Mouse (Mus musculus) hindbrain, postnatal 0 days (tissue): ENCODE results near the gene Bcl2l13. TPM values are rescaled to one million over a fixed set of nuclear protein-coding genes. Genes with fewer than 3 reads are reported as not detected.
"Not testable (repeated sequence)": the region's sequence is repeated elsewhere in the genome, so short reads cannot be mapped to it uniquely, and the experiment has no call there.

Experiments
- ATAC-seq: fragments of 200-750 bp; cut with Nextera tagmentation; 2 replicates; pipeline ENCODE4 v1.8.0; 2017; ENCODE audit warnings: mild to moderate bottlenecking, moderate TSS enrichment, moderate library complexity
- DNase-seq: peaks from one replicate; pipeline ENCODE4 v3.0.0-alpha.2; 2015; ENCODE audit warnings: low spot score
- H3K27ac ChIP-seq: fragments of 300-500 bp; sonication (generic); 2 replicates; pipeline ENCODE4 v1.5.1; 2014; ENCODE audit warnings: mild to moderate bottlenecking
- H3K27me3 ChIP-seq: fragments of 300-500 bp; sonication (generic); 2 replicates; pipeline ENCODE4 v1.6.1; 2014; ENCODE audit warnings: low read length, mixed read lengths; ENCODE audit not compliant: insufficient read depth
- H3K36me3 ChIP-seq: fragments of 300-500 bp; sonication (generic); 2 replicates; pipeline ENCODE4 v1.6.1; 2014; ENCODE audit warnings: low read length, mixed read lengths; ENCODE audit not compliant: insufficient read depth
- H3K4me1 ChIP-seq: fragments of 300-500 bp; sonication (generic); 2 replicates; pipeline ENCODE4 v1.6.1; 2014; ENCODE audit warnings: antibody characterized with exemption, low read length, mixed read lengths; ENCODE audit not compliant: insufficient read depth
- H3K4me2 ChIP-seq: fragments of 300-500 bp; sonication (generic); 2 replicates; pipeline ENCODE4 v1.6.1; 2014; ENCODE audit warnings: low read depth, mild to moderate bottlenecking, low read length, moderate library complexity, mixed read lengths
- H3K4me3 ChIP-seq: fragments of 300-500 bp; sonication (generic); 2 replicates; pipeline ENCODE4 v1.5.1; 2014; ENCODE audit warnings: low read length
- H3K9ac ChIP-seq: fragments of 300-500 bp; sonication (generic); replicated peaks from 2 replicates; pipeline ENCODE4 v1.6.1; 2014; ENCODE audit warnings: mild to moderate bottlenecking, low read length, moderate library complexity, mixed read lengths
- H3K9me3 ChIP-seq: fragments of 300-500 bp; sonication (generic); 2 replicates; pipeline ENCODE4 v1.6.1; 2016; ENCODE audit warnings: low read length, mixed read lengths
- CTCF ChIP-seq: IDR thresholded peaks from 2 replicates; pipeline ENCODE4 v1.5.1; 2016; ENCODE audit warnings: antibody characterized with exemption, control low read depth, low read depth
- WGBS: fragments of 180-500 bp; shearing (Covaris S2); extraction: QIAGEN DNeasy Blood & Tissue Kit; methylation state at CpG from one replicate; pipeline ENCODE4 v1.1.7; 2014; 5-methylcytosine and 5-hydroxymethylcytosine counted together
- polyA plus RNA-seq: library from polyadenylated mRNA; unstranded; fragments of >200 nt; fragmentation: Nextera tagmentation; extraction: Ambion mirVana; gene quantifications from 2 replicates; pipeline ENCODE4 v1.2.1, GENCODE M21; 2015
- total RNA-seq: library from RNA; depleted of rRNA; stranded (reverse); fragments of >200 nt; gene quantifications from 2 replicates; pipeline ENCODE4 v1.2.3, GENCODE M21; 2014

Gene Bcl2l13
- total and polyA plus RNA-seq, 2 experiments from 2014 or later, result 25.5 to 177 TPM

- no peak overlapping the region for H3K4me2 ChIP-seq
- H3K27me3 ChIP-seq, result no peaks in the 10 kb centered on the region
- H3K9ac ChIP-seq, result no peak overlapping the region
- no peak overlapping the region for H3K4me3 ChIP-seq
- H3K4me1 ChIP-seq, result 0 out of 2 replicates have a peak, but pooled peaks cover 5% of the 10 kb centered on the region
- H3K36me3 ChIP-seq, result no peaks in the 10 kb centered on the region
- H3K9me3 ChIP-seq, result no peaks in the 10 kb centered on the region
- no peak for DNase-seq
- H3K27ac ChIP-seq, result no peak overlapping the region
- no peak for ATAC-seq
- TF ChIP-seq CTCF, result no peak
- 75% methylated on average over 4 of the region's 4 CpGs for WGBS
Measured at GRCm38 (mm10) chr6:120914533-120914910, 78.5 kb downstream of the Bcl2l13 start.

- no peak overlapping the region for H3K4me3 ChIP-seq
- H3K4me2 ChIP-seq, result peak overlapping the region; percentile 92; the same call in 1 of the 2 replicates
- H3K9ac ChIP-seq, result no peak overlapping the region
- H3K27me3 ChIP-seq, result no peaks in the 10 kb centered on the region
- peak; percentile 60 for TF ChIP-seq CTCF
- H3K4me1 ChIP-seq, result 0 out of 2 replicates have a peak, but pooled peaks cover 5% of the 10 kb centered on the region
- H3K27ac ChIP-seq, result no peak overlapping the region
- H3K36me3 ChIP-seq, result no peaks in the 10 kb centered on the region
- 46% methylated on average over 9 of the region's 9 CpGs for WGBS
- ATAC-seq (peak; percentile 50), DNase-seq (peak; percentile 50)
- no peaks in the 10 kb centered on the region for H3K9me3 ChIP-seq
Measured at GRCm38 (mm10) chr6:120914911-120915648, 79.1 kb downstream of the Bcl2l13 start.

- Histone ChIP-seq H3K9ac (no peak overlapping the region), H3K9me3 (no peaks in the 10 kb centered on the region), H3K4me3 (peak overlapping the region; percentile 68; the same call in 1 of the 2 replicates), H3K36me3 (no peaks in the 10 kb centered on the region), H3K27me3 (no peaks in the 10 kb centered on the region), H3K4me2 (peak overlapping the region; percentile 92), H3K4me1 (0 out of 2 replicates have a peak, but pooled peaks cover 5% of the 10 kb centered on the region), H3K27ac (no peak overlapping the region)
- DNase-seq (no peak), ATAC-seq (peak; percentile 1; the same call in 1 of the 2 replicates)
- WGBS, result 47% methylated on average over 2 of the region's 2 CpGs
- no peak for TF ChIP-seq CTCF
Measured at GRCm38 (mm10) chr6:120915649-120915975, 79.6 kb downstream of the Bcl2l13 start.

GRCm38 (mm10) chr6:120916074-120916971, 80.3 kb downstream of the Bcl2l13 start, which contains the start of gene Bid:
Gene Bid, minus strand, starts transcription at chr6:120916853.
- WGBS, result 1% methylated on average over 67 of the region's 67 CpGs
- Histone ChIP-seq H3K27me3 (no peaks in the 10 kb centered on the region), H3K4me1 (0 out of 2 replicates have a peak, but pooled peaks cover 5% of the 10 kb centered on the region), H3K36me3 (no peaks in the 10 kb centered on the region), H3K4me2 (peak within 1 kb of the TSS; percentile 92), H3K9me3 (no peaks in the 10 kb centered on the region), H3K9ac (peak within 1 kb of the TSS; percentile 74), H3K4me3 (peak within 1 kb of the TSS; percentile 68), H3K27ac (peak within 1 kb of the TSS; percentile 65; the same call in 1 of the 2 replicates)
- DNase-seq (peak; percentile 83), ATAC-seq (peak; percentile 91)
- no peak for TF ChIP-seq CTCF

GRCm38 (mm10) chr6:120916972-120917881, 81.2 kb downstream of the Bcl2l13 start:
- peak overlapping the region; percentile 65; the same call in 1 of the 2 replicates for H3K27ac ChIP-seq
- H3K4me2 ChIP-seq, result peak overlapping the region; percentile 92
- H3K9ac ChIP-seq, result peak overlapping the region; percentile 74
- peak overlapping the region; percentile 68 for H3K4me3 ChIP-seq
- H3K9me3 ChIP-seq, H3K36me3 ChIP-seq, H3K4me1 ChIP-seq, H3K27me3 ChIP-seq, DNase-seq, ATAC-seq: not testable (repeated sequence)
- WGBS, result 33% methylated on average over 10 of the region's 14 CpGs

GRCm38 (mm10) chr6:120917975-120918374, 82.0 kb downstream of the Bcl2l13 start:
- DNase-seq (no peak), ATAC-seq (no peak)
- Histone ChIP-seq H3K36me3 (no peaks in the 10 kb centered on the region), H3K27me3 (no peaks in the 10 kb centered on the region), H3K4me1 (0 out of 2 replicates have a peak, but pooled peaks cover 5% of the 10 kb centered on the region), H3K4me3 (no peak overlapping the region), H3K4me2 (no peak overlapping the region), H3K9ac (no peak overlapping the region), H3K27ac (no peak overlapping the region), H3K9me3 (no peaks in the 10 kb centered on the region)
- WGBS, result 47% methylated on average over 3 of the region's 3 CpGs
- no peak for TF ChIP-seq CTCF

- 82% methylated on average over 2 of the region's 2 CpGs for WGBS
- DNase-seq, H3K4me1 ChIP-seq, ATAC-seq, H3K9me3 ChIP-seq, H3K4me2 ChIP-seq, H3K27me3 ChIP-seq, H3K9ac ChIP-seq, H3K27ac ChIP-seq, H3K4me3 ChIP-seq, H3K36me3 ChIP-seq: not testable (repeated sequence)
Measured at GRCm38 (mm10) chr6:120924791-120925321, 88.8 kb downstream of the Bcl2l13 start.
